ENCODE assay signal across 19 mouse cellular contexts in the genomic region with DNA sequence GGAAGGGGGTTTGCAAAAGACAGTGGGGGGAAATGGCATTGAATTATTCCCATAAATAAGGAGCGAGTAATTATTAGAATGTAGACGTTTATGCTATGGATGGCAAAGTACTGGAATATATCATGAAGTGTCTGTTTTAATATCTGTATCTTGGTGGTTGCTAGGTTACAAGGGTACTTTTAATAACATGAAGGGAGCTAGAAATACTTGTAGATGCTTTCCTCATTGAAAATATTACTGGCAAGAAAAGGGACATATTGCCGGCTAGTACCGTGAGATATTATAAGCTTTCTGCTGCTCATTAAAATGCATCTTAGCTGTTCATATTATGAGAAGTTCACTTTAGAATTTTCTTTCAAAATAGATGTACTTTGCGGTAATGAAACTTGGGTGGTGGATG.
DNase-seq lines count a peak whose midpoint lies in the region; ATAC-seq and TF ChIP-seq lines count a peak whose summit lies in the region.
"Had no signal": no experiment of that assay in that cellular context is flagged by ENCODE, and none has a peak within 500 bp of the region (broad histone marks: within the 10 kb centered on the region; RNA-seq: fewer than 3 reads in every experiment).

No protein-coding gene starts in this region.

- ATAC-seq in forebrain, postnatal 0 days = 0 out of 2 replicates have a peak, but pooled peaks have one; percentile 38
- no peak for ATAC-seq in forebrain, embryonic 11.5 days (replicated peaks; ENCODE audit: low FRiP score)
- no peak for ATAC-seq in hindbrain, postnatal 0 days
- no peak for ATAC-seq in hindbrain, embryonic 12.5 days (ENCODE audit: low FRiP score)
- 0 out of 2 replicates have a peak, but pooled peaks have one; percentile 21 for ATAC-seq in neural tube, embryonic 14.5 days (ENCODE audit: low read depth)
- ATAC-seq: forebrain, embryonic 14.5 days had no signal

- H3K4me3 ChIP-seq in forebrain, postnatal 0 days (ENCODE audit: low read depth, low read length) = no peak overlapping the region
- H3K4me3 ChIP-seq in forebrain, embryonic 11.5 days (ENCODE audit: low read depth, low read length) = no peak overlapping the region
- no peak overlapping the region for H3K4me3 ChIP-seq in hindbrain, postnatal 0 days (ENCODE audit: low read length)
- no peak overlapping the region for H3K4me3 ChIP-seq in hindbrain, embryonic 12.5 days
- H3K4me3 ChIP-seq in neural tube, embryonic 14.5 days (ENCODE audit: low read depth, low read length) = no peak overlapping the region
- H3K4me3 ChIP-seq: embryonic facial prominence, embryonic 13.5 days; heart, adult 2 months; heart, embryonic 15.5 days; hindbrain, embryonic 15.5 days had no signal

- 64% methylated on average over 5 of the region's 5 CpGs for WGBS in forebrain, postnatal 0 days
- WGBS in forebrain, embryonic 11.5 days = 94% methylated on average over 5 of the region's 5 CpGs
- WGBS in hindbrain, postnatal 0 days = 76% methylated on average over 5 of the region's 5 CpGs
- 94% methylated on average over 5 of the region's 5 CpGs for whole genome bisulfite sequencing in hindbrain, embryonic 12.5 days
- 77% methylated on average over 5 of the region's 5 CpGs for WGBS in neural tube, embryonic 14.5 days

- H3K36me3 ChIP-seq in forebrain, postnatal 0 days (ENCODE audit: insufficient read depth) = no peaks in the 10 kb centered on the region
- H3K36me3 ChIP-seq in forebrain, embryonic 11.5 days (ENCODE audit: control insufficient read depth, insufficient read depth, low read length) = no peaks in the 10 kb centered on the region
- H3K36me3 ChIP-seq in hindbrain, postnatal 0 days (ENCODE audit: insufficient read depth, low read length) = no peaks in the 10 kb centered on the region
- no peaks in the 10 kb centered on the region for H3K36me3 ChIP-seq in hindbrain, embryonic 12.5 days
- H3K36me3 ChIP-seq in neural tube, embryonic 14.5 days (ENCODE audit: control insufficient read depth, insufficient read depth, low read length) = no peaks in the 10 kb centered on the region
- H3K36me3 ChIP-seq: embryonic facial prominence, embryonic 13.5 days; heart, embryonic 15.5 days; hindbrain, embryonic 15.5 days had no signal

- no peaks in the 10 kb centered on the region for H3K9me3 ChIP-seq in forebrain, postnatal 0 days (ENCODE audit: low read length)
- H3K9me3 ChIP-seq in forebrain, embryonic 11.5 days (ENCODE audit: control insufficient read depth, low read length) = no peaks in the 10 kb centered on the region
- no peaks in the 10 kb centered on the region for H3K9me3 ChIP-seq in hindbrain, postnatal 0 days (ENCODE audit: low read length)
- no peaks in the 10 kb centered on the region for H3K9me3 ChIP-seq in hindbrain, embryonic 12.5 days (replicated peaks)
- no peaks in the 10 kb centered on the region for H3K9me3 ChIP-seq in neural tube, embryonic 14.5 days (ENCODE audit: control insufficient read depth, low read length)
- H3K9me3 ChIP-seq: embryonic facial prominence, embryonic 13.5 days; heart, embryonic 15.5 days; hindbrain, embryonic 15.5 days had no signal

- no peak overlapping the region for H3K9ac ChIP-seq in forebrain, postnatal 0 days
- H3K9ac ChIP-seq in forebrain, embryonic 11.5 days (ENCODE audit: low read length) = no peak overlapping the region
- no peak overlapping the region for H3K9ac ChIP-seq in hindbrain, postnatal 0 days (replicated peaks; ENCODE audit: low read length)
- H3K9ac ChIP-seq in hindbrain, embryonic 12.5 days = no peak overlapping the region
- H3K9ac ChIP-seq in neural tube, embryonic 14.5 days (replicated peaks; ENCODE audit: low read depth, low read length) = no peak overlapping the region
- H3K9ac ChIP-seq: embryonic facial prominence, embryonic 13.5 days; heart, embryonic 15.5 days; hindbrain, embryonic 15.5 days had no signal

- H3K4me1 ChIP-seq in forebrain, postnatal 0 days (ENCODE audit: insufficient read depth) = 0 out of 2 replicates have a peak, but pooled peaks cover 4% of the 10 kb centered on the region
- H3K4me1 ChIP-seq in forebrain, embryonic 11.5 days (replicated peaks; ENCODE audit: control insufficient read depth, insufficient read depth, low read length) = no peaks in the 10 kb centered on the region
- H3K4me1 ChIP-seq in hindbrain, postnatal 0 days (ENCODE audit: insufficient read depth, low read length) = no peaks in the 10 kb centered on the region
- H3K4me1 ChIP-seq in hindbrain, embryonic 12.5 days = no peaks in the 10 kb centered on the region
- no peaks in the 10 kb centered on the region for H3K4me1 ChIP-seq in neural tube, embryonic 14.5 days (ENCODE audit: control insufficient read depth, insufficient read depth, low read length)
- H3K4me1 ChIP-seq: hindbrain, embryonic 15.5 days had no signal

- no peak for TF ChIP-seq CTCF in forebrain, postnatal 0 days (IDR thresholded peaks at IDR 0.05; ENCODE audit: low read depth)
- no peak for TF ChIP-seq CTCF in hindbrain, postnatal 0 days (IDR thresholded peaks at IDR 0.05; ENCODE audit: low read depth)

- H3K27ac ChIP-seq in forebrain, postnatal 0 days (ENCODE audit: low read depth, low read length) = no peak overlapping the region
- no peak overlapping the region for H3K27ac ChIP-seq in forebrain, embryonic 11.5 days (ENCODE audit: low read depth, low read length)
- H3K27ac ChIP-seq in hindbrain, postnatal 0 days = no peak overlapping the region
- H3K27ac ChIP-seq in hindbrain, embryonic 12.5 days = no peak overlapping the region
- no peak overlapping the region for H3K27ac ChIP-seq in neural tube, embryonic 14.5 days (ENCODE audit: low read depth, low read length)
- H3K27ac ChIP-seq: embryonic facial prominence, embryonic 13.5 days; heart, adult 2 months; heart, embryonic 15.5 days; hindbrain, embryonic 15.5 days had no signal

- DNase-seq in forebrain, postnatal 0 days = peak; percentile 11
- no peak for DNase-seq in forebrain, embryonic 11.5 days (ENCODE audit: low spot score)
- peak; percentile 10 for DNase-seq in hindbrain, postnatal 0 days (ENCODE audit: low spot score)
- DNase-seq in neural tube, embryonic 10.5 days (ENCODE audit: extremely low spot score, low spot score) = no peak
- no peak for DNase-seq in right cerebral cortex, postnatal 25 days
- DNase-seq: adrenal gland, postnatal 10 days; cerebellum, adult 18-20 months; cerebellum, adult 9-11 months; cerebellum, postnatal 36 days; gastrocnemius, postnatal 14 days; heart, adult 2 months; heart, postnatal 14 days had no signal

- no peaks in the 10 kb centered on the region for H3K27me3 ChIP-seq in forebrain, postnatal 0 days (ENCODE audit: insufficient read depth, low read length)
- H3K27me3 ChIP-seq in forebrain, embryonic 11.5 days (ENCODE audit: control insufficient read depth, insufficient read depth, low read length) = no peaks in the 10 kb centered on the region
- no peaks in the 10 kb centered on the region for H3K27me3 ChIP-seq in hindbrain, postnatal 0 days (ENCODE audit: insufficient read depth, low read length)
- H3K27me3 ChIP-seq in hindbrain, embryonic 12.5 days = no peaks in the 10 kb centered on the region
- no peaks in the 10 kb centered on the region for H3K27me3 ChIP-seq in neural tube, embryonic 14.5 days (ENCODE audit: control insufficient read depth, insufficient read depth, low read length)
- H3K27me3 ChIP-seq: embryonic facial prominence, embryonic 13.5 days; heart, embryonic 15.5 days; hindbrain, embryonic 15.5 days had no signal

- H3K4me2 ChIP-seq in forebrain, postnatal 0 days (ENCODE audit: low read depth) = no peak overlapping the region
- H3K4me2 ChIP-seq in forebrain, embryonic 11.5 days (ENCODE audit: low read depth, low read length, severe bottlenecking) = no peak overlapping the region
- H3K4me2 ChIP-seq in hindbrain, postnatal 0 days (ENCODE audit: low read depth, low read length) = no peak overlapping the region
- no peak overlapping the region for H3K4me2 ChIP-seq in hindbrain, embryonic 12.5 days (replicated peaks)
- H3K4me2 ChIP-seq in neural tube, embryonic 14.5 days (ENCODE audit: low read depth, low read length) = no peak overlapping the region
- H3K4me2 ChIP-seq: embryonic facial prominence, embryonic 13.5 days; heart, embryonic 11.5 days; heart, embryonic 15.5 days; hindbrain, embryonic 15.5 days had no signal

Comparison
In these comparisons a context has a peak if more than half of its experiments do, and no peak if none do; other contexts are left out.
1. ATAC-seq: peak in forebrain, postnatal 0 days (single experiment) and neural tube, embryonic 14.5 days (single experiment); none in forebrain, embryonic 11.5 days (single experiment), hindbrain, postnatal 0 days (single experiment) and hindbrain, embryonic 12.5 days (single experiment).
2. DNase-seq: peak in forebrain, postnatal 0 days (single experiment) and hindbrain, postnatal 0 days (single experiment); none in forebrain, embryonic 11.5 days (single experiment), neural tube, embryonic 10.5 days (single experiment) and right cerebral cortex, postnatal 25 days (single experiment).